Mouse (Mus musculus) lung, embryonic 16.5 days (tissue): Measurements from ENCODE around the gene Mfap3l. TPM values are rescaled to one million over a fixed set of nuclear protein-coding genes. Genes with fewer than 3 reads are reported as not detected.

Experiments
- ATAC-seq: fragments of 200-750 bp; cut with Nextera tagmentation; 2 replicates; pipeline ENCODE4 v1.8.0; 2017; ENCODE audit warnings: low read depth, mild to moderate bottlenecking, moderate library complexity
- H3K27ac ChIP-seq: fragments of 300-500 bp; sonication (generic); 2 replicates; pipeline ENCODE4 v1.5.1; 2014; ENCODE audit warnings: mild to moderate bottlenecking, control low read depth, low read length
- H3K27me3 ChIP-seq: fragments of 300-500 bp; sonication (generic); 2 replicates; pipeline ENCODE4 v1.6.1; 2014; ENCODE audit warnings: low read depth, low read length, mixed read lengths; ENCODE audit not compliant: control insufficient read depth, insufficient read depth
- H3K36me3 ChIP-seq: fragments of 300-500 bp; sonication (generic); 2 replicates; pipeline ENCODE4 v1.6.1; 2014; ENCODE audit warnings: low read length; ENCODE audit not compliant: control insufficient read depth, insufficient read depth
- H3K4me1 ChIP-seq: fragments of 300-500 bp; sonication (generic); replicated peaks from 2 replicates; pipeline ENCODE4 v1.6.1; 2014; ENCODE audit warnings: low read length, mixed read lengths; ENCODE audit not compliant: control insufficient read depth, insufficient read depth
- H3K4me2 ChIP-seq: fragments of 300-500 bp; sonication (generic); 2 replicates; pipeline ENCODE4 v1.6.1; 2014; ENCODE audit warnings: low read depth, low read length, control low read depth
- H3K4me3 ChIP-seq: fragments of 300-500 bp; sonication (generic); 2 replicates; pipeline ENCODE4 v1.5.1; 2014; ENCODE audit warnings: mild to moderate bottlenecking, low read length, control low read depth
- H3K9ac ChIP-seq: fragments of 300-500 bp; sonication (generic); 2 replicates; pipeline ENCODE4 v1.6.1; 2014; ENCODE audit warnings: low read length, control low read depth
- H3K9me3 ChIP-seq: fragments of 300-500 bp; sonication (generic); 2 replicates; pipeline ENCODE4 v1.6.1; 2016; ENCODE audit warnings: low read length; ENCODE audit not compliant: control insufficient read depth
- WGBS: fragments of 180-500 bp; shearing (Covaris S2); extraction: QIAGEN DNeasy Blood & Tissue Kit; methylation state at CpG from one replicate; pipeline ENCODE4 v1.1.7; 2014; 5-methylcytosine and 5-hydroxymethylcytosine counted together
- polyA plus RNA-seq: library from polyadenylated mRNA; unstranded; fragments of >200 nt; fragmentation: Nextera tagmentation; extraction: Ambion mirVana; gene quantifications from 2 replicates; pipeline ENCODE4 v1.2.1, GENCODE M21; 2015

Gene Mfap3l
- polyA plus RNA-seq, 1 experiment from 2014 or later = 5.0 TPM

- WGBS = 60% methylated on average over 2 of the region's 2 CpGs
- H3K9ac ChIP-seq = no peak overlapping the region
- H3K27ac ChIP-seq = no peak overlapping the region
- peak; percentile 70 for ATAC-seq
- H3K4me3 ChIP-seq = no peak overlapping the region
- H3K36me3 ChIP-seq = no peaks in the 10 kb centered on the region
- peaks cover 7% of the 10 kb centered on the region; the same call in 1 of the 2 replicates for H3K4me1 ChIP-seq
- no peaks in the 10 kb centered on the region for H3K9me3 ChIP-seq
- H3K27me3 ChIP-seq = no peaks in the 10 kb centered on the region
- no peak overlapping the region for H3K4me2 ChIP-seq
Measured at GRCm38 (mm10) chr8:60661191-60661590, 28.6 kb downstream of the Mfap3l start.

GRCm38 (mm10) chr8:60663552-60663951 is 30.9 kb downstream of the Mfap3l start:
- Histone ChIP-seq H3K9ac (no peak overlapping the region), H3K27ac (no peak overlapping the region), H3K27me3 (no peaks in the 10 kb centered on the region), H3K4me2 (no peak overlapping the region), H3K36me3 (no peaks in the 10 kb centered on the region), H3K4me1 (peaks cover 7% of the 10 kb centered on the region; the same call in 1 of the 2 replicates), H3K4me3 (no peak overlapping the region), H3K9me3 (no peaks in the 10 kb centered on the region)
- peak; percentile 52; the same call in 1 of the 2 replicates for ATAC-seq
- WGBS = 41% methylated on average over 5 of the region's 5 CpGs

GRCm38 (mm10) chr8:60665821-60666220 is 33.2 kb downstream of the Mfap3l start:
- Histone ChIP-seq H3K4me1 (peaks cover 3% of the 10 kb centered on the region; the same call in 1 of the 2 replicates), H3K36me3 (no peaks in the 10 kb centered on the region), H3K27ac (no peak overlapping the region), H3K4me3 (no peak overlapping the region), H3K4me2 (no peak overlapping the region), H3K9ac (no peak overlapping the region), H3K27me3 (no peaks in the 10 kb centered on the region), H3K9me3 (no peaks in the 10 kb centered on the region)
- WGBS = 72% methylated on average over 4 of the region's 4 CpGs
- no peak for ATAC-seq

GRCm38 (mm10) chr8:60666852-60667251 is 34.2 kb downstream of the Mfap3l start:
- Histone ChIP-seq H3K27me3 (no peaks in the 10 kb centered on the region), H3K4me3 (no peak overlapping the region), H3K27ac (no peak overlapping the region), H3K9me3 (no peaks in the 10 kb centered on the region), H3K4me1 (peaks cover 3% of the 10 kb centered on the region; the same call in 1 of the 2 replicates), H3K4me2 (no peak overlapping the region), H3K36me3 (no peaks in the 10 kb centered on the region), H3K9ac (no peak overlapping the region)
- no peak for ATAC-seq
- 46% methylated on average over 3 of the region's 3 CpGs for WGBS

GRCm38 (mm10) chr8:60678590-60678989 is 46.0 kb downstream of the Mfap3l start:
- Histone ChIP-seq H3K27me3 (no peaks in the 10 kb centered on the region), H3K4me1 (no peaks in the 10 kb centered on the region), H3K9me3 (no peaks in the 10 kb centered on the region), H3K36me3 (no peaks in the 10 kb centered on the region), H3K4me2 (no peak overlapping the region), H3K9ac (no peak overlapping the region), H3K27ac (no peak overlapping the region), H3K4me3 (no peak overlapping the region)
- no peak for ATAC-seq
- WGBS = 82% methylated on average over 6 of the region's 6 CpGs

- no peaks in the 10 kb centered on the region for H3K9me3 ChIP-seq
- WGBS = 73% methylated on average over 4 of the region's 4 CpGs
- no peak overlapping the region for H3K27ac ChIP-seq
- no peak overlapping the region for H3K4me3 ChIP-seq
- H3K9ac ChIP-seq = no peak overlapping the region
- H3K36me3 ChIP-seq = no peaks in the 10 kb centered on the region
- H3K4me1 ChIP-seq = no peaks in the 10 kb centered on the region
- H3K4me2 ChIP-seq = no peak overlapping the region
- ATAC-seq = no peak
- no peaks in the 10 kb centered on the region for H3K27me3 ChIP-seq
Measured at GRCm38 (mm10) chr8:60681811-60682210, 49.2 kb downstream of the Mfap3l start.

GRCm38 (mm10) chr8:60682340-60682739 is 49.7 kb downstream of the Mfap3l start:
- H3K4me2 ChIP-seq = no peak overlapping the region
- no peaks in the 10 kb centered on the region for H3K4me1 ChIP-seq
- no peak overlapping the region for H3K27ac ChIP-seq
- H3K27me3 ChIP-seq = no peaks in the 10 kb centered on the region
- no peaks in the 10 kb centered on the region for H3K36me3 ChIP-seq
- no peaks in the 10 kb centered on the region for H3K9me3 ChIP-seq
- no peak overlapping the region for H3K4me3 ChIP-seq
- no peak overlapping the region for H3K9ac ChIP-seq
- ATAC-seq = no peak
- WGBS = 87% methylated on average over 2 of the region's 2 CpGs

- Histone ChIP-seq H3K27me3 (no peaks in the 10 kb centered on the region), H3K9ac (no peak overlapping the region), H3K4me3 (no peak overlapping the region), H3K27ac (no peak overlapping the region), H3K4me1 (no peaks in the 10 kb centered on the region), H3K9me3 (no peaks in the 10 kb centered on the region), H3K36me3 (no peaks in the 10 kb centered on the region), H3K4me2 (no peak overlapping the region)
- ATAC-seq = no peak
- 85% methylated on average over 8 of the region's 8 CpGs for WGBS
Measured at GRCm38 (mm10) chr8:60711516-60712086, 79.0 kb downstream of the Mfap3l start.

GRCm38 (mm10) chr8:60714724-60715123 is 82.1 kb downstream of the Mfap3l start:
- ATAC-seq = no peak
- no peak overlapping the region for H3K4me2 ChIP-seq
- no peaks in the 10 kb centered on the region for H3K36me3 ChIP-seq
- no peak overlapping the region for H3K27ac ChIP-seq
- H3K4me1 ChIP-seq = no peaks in the 10 kb centered on the region
- no peaks in the 10 kb centered on the region for H3K27me3 ChIP-seq
- no peaks in the 10 kb centered on the region for H3K9me3 ChIP-seq
- H3K9ac ChIP-seq = no peak overlapping the region
- 90% methylated on average over 3 of the region's 3 CpGs for WGBS
- no peak overlapping the region for H3K4me3 ChIP-seq

GRCm38 (mm10) chr8:60718692-60719091 is 86.1 kb downstream of the Mfap3l start:
- H3K27ac ChIP-seq = no peak overlapping the region
- no peak for ATAC-seq

More at GRCm38 (mm10) chr8:60718692-60719091, 86.1 kb downstream of the Mfap3l start:
- no peaks in the 10 kb centered on the region for H3K4me1 ChIP-seq
- WGBS = 69% methylated on average over 3 of the region's 3 CpGs
- no peak overlapping the region for H3K4me2 ChIP-seq
- H3K9me3 ChIP-seq = no peaks in the 10 kb centered on the region
- H3K9ac ChIP-seq = no peak overlapping the region
- H3K4me3 ChIP-seq = no peak overlapping the region
- no peaks in the 10 kb centered on the region for H3K27me3 ChIP-seq
- no peaks in the 10 kb centered on the region for H3K36me3 ChIP-seq
